Mouse (Mus musculus): ENCODE measurements around the gene Serpina3f. TPM values are rescaled to one million over a fixed set of nuclear protein-coding genes. Genes with fewer than 3 reads are reported as not detected.
A peak's percentile ranks its signal among the peaks of the same experiment; 100 is the strongest.

Serpina3f gene
- 2.5 and 4.1 TPM in 2 replicates for polyA plus RNA-seq (2015; fragmentation: Nextera tagmentation; extraction: Ambion mirVana)

- peaks cover 3% of the 10 kb centered on the region; the same call in 1 of the 2 replicates for H3K4me1 ChIP-seq (ENCODE audit: insufficient read depth)
- H3K9ac ChIP-seq (replicated peaks), result no peak within 1 kb of the TSS
- no peak within 1 kb of the TSS for H3K4me3 ChIP-seq (ENCODE audit: low read depth, low read length)
- TF ChIP-seq EP300 (IDR thresholded peaks at IDR 0.05; ENCODE audit: low read depth) (no peak), CTCF (IDR thresholded peaks at IDR 0.05; ENCODE audit: low read depth) (no peak)
- H3K9me3 ChIP-seq (ENCODE audit: low read length), result no peaks in the 10 kb centered on the region
- no peaks in the 10 kb centered on the region for H3K27me3 ChIP-seq (ENCODE audit: insufficient read depth, low read length)
- no peaks in the 10 kb centered on the region for H3K36me3 ChIP-seq (replicated peaks; ENCODE audit: insufficient read depth, low read length)
- DNase-seq (no peak), ATAC-seq (no peak)
- peak within 1 kb of the TSS; percentile 35; the same call in 1 of the 2 replicates for H3K4me2 ChIP-seq (ENCODE audit: low read depth, low read length)
- peak within 1 kb of the TSS; percentile 62 for H3K27ac ChIP-seq (ENCODE audit: low read depth)
- WGBS (ENCODE audit: insufficient replicate concordance), result 40% methylated on average over 1 of the region's 1 CpGs
These were observed at the start of gene Serpina3f for GRCm38 (mm10) chr12:104214445-104214753. Gene Serpina3f (plus strand): TSS chr12:104214544.

- no peak overlapping the region for H3K27ac ChIP-seq (ENCODE audit: low read depth)
- ATAC-seq (no peak), DNase-seq (peak; percentile 12)
- H3K27me3 ChIP-seq (ENCODE audit: insufficient read depth, low read length), result no peaks in the 10 kb centered on the region
- no peaks in the 10 kb centered on the region for H3K4me1 ChIP-seq (ENCODE audit: insufficient read depth)
- WGBS (ENCODE audit: insufficient replicate concordance), result 56% methylated on average over 3 of the region's 3 CpGs
- H3K4me2 ChIP-seq (ENCODE audit: low read depth, low read length), result no peak overlapping the region
- H3K36me3 ChIP-seq (replicated peaks; ENCODE audit: insufficient read depth, low read length), result no peaks in the 10 kb centered on the region
- H3K9me3 ChIP-seq (ENCODE audit: low read length), result no peaks in the 10 kb centered on the region
- no peak overlapping the region for H3K9ac ChIP-seq (replicated peaks)
- no peak overlapping the region for H3K4me3 ChIP-seq (ENCODE audit: low read depth, low read length)
- no peak for TF ChIP-seq CTCF (IDR thresholded peaks at IDR 0.05; ENCODE audit: low read depth)
- no peak for TF ChIP-seq EP300 (IDR thresholded peaks at IDR 0.05; ENCODE audit: low read depth)
These were observed 39.6 kb upstream of the Serpina3f start for GRCm38 (mm10) chr12:104174747-104175146.

GRCm38 (mm10) chr12:104175636-104176035 is 38.7 kb upstream of the Serpina3f start:
- no peaks in the 10 kb centered on the region for H3K36me3 ChIP-seq (replicated peaks; ENCODE audit: insufficient read depth, low read length)
- ATAC-seq (no peak), DNase-seq (peak; percentile 8)
- no peak overlapping the region for H3K9ac ChIP-seq (replicated peaks)
- 74% methylated on average over 3 of the region's 3 CpGs for WGBS (ENCODE audit: insufficient replicate concordance)
- no peak overlapping the region for H3K4me2 ChIP-seq (ENCODE audit: low read depth, low read length)
- H3K4me3 ChIP-seq (ENCODE audit: low read depth, low read length), result no peak overlapping the region
- H3K9me3 ChIP-seq (ENCODE audit: low read length), result no peaks in the 10 kb centered on the region
- no peak for TF ChIP-seq EP300 (IDR thresholded peaks at IDR 0.05; ENCODE audit: low read depth)
- TF ChIP-seq CTCF (IDR thresholded peaks at IDR 0.05; ENCODE audit: low read depth), result no peak
- no peaks in the 10 kb centered on the region for H3K27me3 ChIP-seq (ENCODE audit: insufficient read depth, low read length)
- H3K4me1 ChIP-seq (ENCODE audit: insufficient read depth), result no peaks in the 10 kb centered on the region
- no peak overlapping the region for H3K27ac ChIP-seq (ENCODE audit: low read depth)

- Histone ChIP-seq H3K27ac (ENCODE audit: low read depth) (no peak overlapping the region), H3K36me3 (replicated peaks; ENCODE audit: insufficient read depth, low read length) (no peaks in the 10 kb centered on the region), H3K9ac (replicated peaks) (no peak overlapping the region), H3K9me3 (ENCODE audit: low read length) (no peaks in the 10 kb centered on the region), H3K4me2 (ENCODE audit: low read depth, low read length) (no peak overlapping the region), H3K27me3 (ENCODE audit: insufficient read depth, low read length) (no peaks in the 10 kb centered on the region), H3K4me3 (ENCODE audit: low read depth, low read length) (no peak overlapping the region), H3K4me1 (ENCODE audit: insufficient read depth) (no peaks in the 10 kb centered on the region)
- ATAC-seq, result no peak
- TF ChIP-seq CTCF (IDR thresholded peaks at IDR 0.05; ENCODE audit: low read depth) (peak; percentile 17; the same call in 1 of the 2 replicates), EP300 (IDR thresholded peaks at IDR 0.05; ENCODE audit: low read depth) (no peak)
- DNase-seq, result peak; percentile 13
These were observed 35.8 kb upstream of the Serpina3f start for GRCm38 (mm10) chr12:104178577-104178976.

- Histone ChIP-seq H3K9me3 (ENCODE audit: low read length) (no peaks in the 10 kb centered on the region), H3K4me2 (ENCODE audit: low read depth, low read length) (no peak overlapping the region), H3K4me3 (ENCODE audit: low read depth, low read length) (no peak overlapping the region), H3K4me1 (ENCODE audit: insufficient read depth) (no peaks in the 10 kb centered on the region), H3K9ac (replicated peaks) (no peak overlapping the region), H3K27ac (ENCODE audit: low read depth) (no peak overlapping the region), H3K36me3 (replicated peaks; ENCODE audit: insufficient read depth, low read length) (no peaks in the 10 kb centered on the region), H3K27me3 (ENCODE audit: insufficient read depth, low read length) (no peaks in the 10 kb centered on the region)
- 63% methylated on average over 2 of the region's 2 CpGs for WGBS (ENCODE audit: insufficient replicate concordance)
- TF ChIP-seq EP300 (IDR thresholded peaks at IDR 0.05; ENCODE audit: low read depth), result no peak
- no peak for TF ChIP-seq CTCF (IDR thresholded peaks at IDR 0.05; ENCODE audit: low read depth)
- ATAC-seq, result no peak
- DNase-seq, result peak; percentile 3
These were observed 35.4 kb upstream of the Serpina3f start for GRCm38 (mm10) chr12:104178987-104179386.

GRCm38 (mm10) chr12:104185046-104185445 is 29.3 kb upstream of the Serpina3f start:
- 65% methylated on average over 4 of the region's 4 CpGs for whole genome bisulfite sequencing (ENCODE audit: insufficient replicate concordance)

More at GRCm38 (mm10) chr12:104185046-104185445, 29.3 kb upstream of the Serpina3f start:
- no peak overlapping the region for H3K4me3 ChIP-seq (ENCODE audit: low read depth, low read length)
- ATAC-seq (no peak), DNase-seq (peak; percentile 7)
- no peak overlapping the region for H3K4me2 ChIP-seq (ENCODE audit: low read depth, low read length)
- TF ChIP-seq CTCF (IDR thresholded peaks at IDR 0.05; ENCODE audit: low read depth) (no peak), EP300 (IDR thresholded peaks at IDR 0.05; ENCODE audit: low read depth) (no peak)
- H3K36me3 ChIP-seq (replicated peaks; ENCODE audit: insufficient read depth, low read length), result no peaks in the 10 kb centered on the region
- H3K27ac ChIP-seq (ENCODE audit: low read depth), result no peak overlapping the region
- no peaks in the 10 kb centered on the region for H3K9me3 ChIP-seq (ENCODE audit: low read length)
- H3K27me3 ChIP-seq (ENCODE audit: insufficient read depth, low read length), result no peaks in the 10 kb centered on the region
- H3K9ac ChIP-seq (replicated peaks), result no peak overlapping the region
- H3K4me1 ChIP-seq (ENCODE audit: insufficient read depth), result no peaks in the 10 kb centered on the region

Measured in liver, postnatal 0 days (tissue).